Mouse (Mus musculus) right cerebral cortex, postnatal 36 days (tissue): ENCODE results near the gene Zmym5.
A peak's percentile ranks its signal among the peaks of the same experiment; 100 is the strongest.
"Not testable (repeated sequence)": the region's sequence is repeated elsewhere in the genome, so short reads cannot be mapped to it uniquely, and the experiment has no call there.

Source experiments
- DNase-seq, 2 experiments: peaks; one replicate each; pipeline ENCODE4 v3.0.0; 2022; ENCODE audit warnings: low spot score in 2 of 2, mixed read lengths in 1 of 2

Gene Zmym5

GRCm38 (mm10) chr14:56811701-56812339 is at the start of gene Zmym5:
TSS of gene Zmym5 (minus strand) at chr14:56811716.
- peak; percentile 92 to 94 for DNase-seq

GRCm38 (mm10) chr14:56849681-56850080 is 38.2 kb upstream of the Zmym5 start:
- no peak for DNase-seq

- DNase-seq, result no peak
Measured at GRCm38 (mm10) chr14:56848322-56848721, 36.8 kb upstream of the Zmym5 start.

GRCm38 (mm10) chr14:56844507-56844906 is 33.0 kb upstream of the Zmym5 start:
- no peak for DNase-seq

GRCm38 (mm10) chr14:56844033-56844432 is 32.5 kb upstream of the Zmym5 start:
- no peak for DNase-seq

GRCm38 (mm10) chr14:56834576-56834975 is 23.1 kb upstream of the Zmym5 start:
- not testable (repeated sequence) for DNase-seq

GRCm38 (mm10) chr14:56833211-56833610 is 21.7 kb upstream of the Zmym5 start:
- not testable (repeated sequence) for DNase-seq

- DNase-seq, result no peak
Measured at GRCm38 (mm10) chr14:56832563-56833113, 21.1 kb upstream of the Zmym5 start.

- DNase-seq, result no peak
Measured at GRCm38 (mm10) chr14:56832147-56832546, 20.6 kb upstream of the Zmym5 start.

GRCm38 (mm10) chr14:56830491-56831045 is 19.1 kb upstream of the Zmym5 start:
- no peak for DNase-seq

GRCm38 (mm10) chr14:56824562-56824961 is 13.0 kb upstream of the Zmym5 start:
- no peak for DNase-seq

- no peak for DNase-seq
Measured at GRCm38 (mm10) chr14:56817616-56818015, 6.1 kb upstream of the Zmym5 start.

- DNase-seq, result no peak
Measured at GRCm38 (mm10) chr14:56817131-56817530, 5.6 kb upstream of the Zmym5 start.

- DNase-seq, result no peak
Measured at GRCm38 (mm10) chr14:56816541-56816940, 5.0 kb upstream of the Zmym5 start.

- DNase-seq, result peak; percentile 68 to 70
Measured at GRCm38 (mm10) chr14:56812520-56813036, 1.1 kb upstream of the Zmym5 start.

GRCm38 (mm10) chr14:56810781-56811690 is 480 bp downstream of the Zmym5 start:
- DNase-seq, result peak in 1 of 2 experiments; percentile 8

- DNase-seq, result no peak
Measured at GRCm38 (mm10) chr14:56793243-56793642, 18.3 kb downstream of the Zmym5 start.

- DNase-seq, result no peak
Measured at GRCm38 (mm10) chr14:56784575-56784974, 26.9 kb downstream of the Zmym5 start.

- DNase-seq, result no peak
Measured at GRCm38 (mm10) chr14:56778933-56779300, 32.6 kb downstream of the Zmym5 start.

- peak; percentile 95 to 96 for DNase-seq
Measured at GRCm38 (mm10) chr14:56778200-56778932, 33.1 kb downstream of the Zmym5 start, which contains the start of gene Pspc1. TSS of gene Pspc1 (minus strand) at chr14:56778316.
